Mouse (Mus musculus) heart, adult 2 months (tissue): Measurements from ENCODE around the gene Tnp1. TPM values are rescaled to one million over a fixed set of nuclear protein-coding genes. Genes with fewer than 3 reads are reported as not detected.

Experiments used
- DNase-seq, 2 experiments: peaks; one replicate each; pipeline ENCODE4 v3.0.0; 2021
- H3K27ac ChIP-seq: fragments of 200-600 bp; 2 replicates; pipeline ENCODE4 v1.8.1; 2022
- H3K27me3 ChIP-seq: fragments of 200-500 bp; 2 replicates; pipeline ENCODE4 v1.6.1; 2012; ENCODE audit warnings: mild to moderate bottlenecking, low read length, inconsistent platforms, mixed read lengths; ENCODE audit not compliant: control insufficient read depth, insufficient read depth
- H3K36me3 ChIP-seq: fragments of 200-500 bp; 2 replicates; pipeline ENCODE4 v1.6.1; 2012; ENCODE audit warnings: low read length, inconsistent platforms; ENCODE audit not compliant: control insufficient read depth, insufficient read depth
- H3K4me1 ChIP-seq: fragments of 200-500 bp; 2 replicates; pipeline ENCODE4 v1.6.1; 2011; ENCODE audit warnings: low read length; ENCODE audit not compliant: control insufficient read depth, insufficient read depth
- H3K4me3 ChIP-seq: fragments of 200-600 bp; 2 replicates; pipeline ENCODE4 v1.8.1; 2022
- H3K79me2 ChIP-seq: fragments of 200-500 bp; replicated peaks from 2 replicates; pipeline ENCODE4 v1.6.1; 2012; ENCODE audit warnings: mild to moderate bottlenecking, inconsistent platforms, low read length, moderate library complexity, mixed read lengths; ENCODE audit not compliant: control insufficient read depth, insufficient read depth
- H3K9ac ChIP-seq: fragments of 200-500 bp; 2 replicates; pipeline ENCODE4 v1.6.1; 2012; ENCODE audit warnings: low read depth, mild to moderate bottlenecking, control low read depth, inconsistent platforms, low read length, mixed read lengths
- CTCF ChIP-seq: fragments of 200-600 bp; IDR thresholded peaks from 2 replicates; pipeline ENCODE4 v1.8.1; 2022; ENCODE audit warnings: antibody characterized with exemption, mild to moderate bottlenecking, moderate library complexity
- EP300 ChIP-seq: fragments of 200-500 bp; IDR thresholded peaks from 2 replicates; pipeline ENCODE4 v1.6.1; 2011; ENCODE audit warnings: low read depth, low read length, control low read depth; ENCODE audit not compliant: insufficient read depth
- POLR2A ChIP-seq: fragments of 200-500 bp; IDR thresholded peaks from 2 replicates; pipeline ENCODE4 v1.6.1; 2011; ENCODE audit warnings: mild to moderate bottlenecking, low read depth, low read length, control low read depth; ENCODE audit not compliant: insufficient read depth
- WGBS: fragments of 180-500 bp; shearing (Covaris S2); methylation state at CpG from one replicate; pipeline ENCODE4 v1.1.7; 2018; 5-methylcytosine and 5-hydroxymethylcytosine counted together
- intact Hi-C: fragments of 180-260 bp; cut with DNase I; formaldehyde crosslinking; loops from one replicate; pipeline ENCODE4 v1.15.1; 2025
- polyA plus RNA-seq: library from polyadenylated mRNA; depleted of rRNA; stranded (reverse); fragments of >200 nt; gene quantifications from 2 replicates; pipeline ENCODE4 v1.2.3, GENCODE M21; 2012; rRNA removed
- total RNA-seq, 2 experiments: library from RNA; stranded (reverse); gene quantifications; 2 replicates each; pipeline ENCODE4 v1.2.3; 2021

The Tnp1 gene
- total and polyA plus RNA-seq, 3 experiments = 1.1 TPM; not detected in 2

DNA sequence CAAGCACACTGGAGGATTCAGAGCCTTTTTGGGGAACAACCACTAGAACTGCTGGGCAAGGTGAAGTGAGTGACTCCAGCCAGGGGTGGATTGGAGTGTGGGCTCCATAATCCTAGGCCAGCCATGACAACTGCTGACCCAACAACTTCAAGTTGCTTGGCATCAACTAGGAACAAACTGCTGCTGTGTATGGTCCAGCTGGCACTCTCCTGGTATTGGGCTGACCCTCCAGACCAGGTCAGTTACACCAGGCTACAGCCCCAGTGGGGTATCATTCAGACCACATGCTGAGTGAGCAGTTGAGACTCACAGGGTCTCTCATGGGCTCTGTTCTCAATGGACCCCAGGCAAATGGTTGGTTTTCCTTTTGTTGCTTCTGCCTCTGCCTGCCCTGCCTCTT is 41.5 kb downstream of the Tnp1 start:
- intact Hi-C loops = no loop called here
- DNase-seq = no peak
- Histone ChIP-seq H3K36me3 (no peaks in the 10 kb centered on the region), H3K4me3 (no peak overlapping the region), H3K27ac (no peak overlapping the region), H3K79me2 (no peaks in the 10 kb centered on the region), H3K9ac (no peak overlapping the region), H3K27me3 (no peaks in the 10 kb centered on the region), H3K4me1 (peaks cover 2% of the 10 kb centered on the region; the same call in 1 of the 2 replicates)
- TF ChIP-seq EP300 = no peak
- no peak for TF ChIP-seq CTCF
- TF ChIP-seq POLR2A = no peak

DNA sequence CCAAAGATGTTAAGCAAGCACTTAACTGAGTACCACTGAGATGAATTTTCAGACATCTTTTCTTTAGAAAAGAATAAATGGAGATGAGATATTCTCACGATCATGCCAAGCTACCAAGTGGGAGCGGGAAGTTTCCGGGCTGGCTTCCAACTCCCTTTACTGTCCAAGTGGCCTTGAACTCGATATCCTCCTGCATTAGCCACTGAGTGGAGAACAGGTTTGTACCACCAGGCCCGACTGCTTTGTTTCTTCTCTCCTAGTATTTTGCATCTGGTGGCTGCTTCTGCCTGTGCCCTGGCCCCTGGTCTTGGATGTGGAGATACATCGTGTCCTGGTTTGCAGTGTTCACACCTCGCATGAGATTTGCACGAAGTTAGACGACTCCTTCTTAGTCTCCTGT is 45.2 kb downstream of the Tnp1 start:
- peaks cover 7% of the 10 kb centered on the region; the same call in 1 of the 2 replicates for H3K4me1 ChIP-seq
- TF ChIP-seq CTCF = no peak
- no peak for TF ChIP-seq EP300
- TF ChIP-seq POLR2A = no peak
- no peaks in the 10 kb centered on the region for H3K79me2 ChIP-seq
- intact Hi-C loops = no loop called here
- no peak overlapping the region for H3K9ac ChIP-seq
- H3K27ac ChIP-seq = no peak overlapping the region
- H3K27me3 ChIP-seq = no peaks in the 10 kb centered on the region
- no peak for DNase-seq
- no peak overlapping the region for H3K4me3 ChIP-seq
- WGBS = 54% methylated on average over 9 of the region's 9 CpGs
- H3K36me3 ChIP-seq = no peaks in the 10 kb centered on the region

DNA sequence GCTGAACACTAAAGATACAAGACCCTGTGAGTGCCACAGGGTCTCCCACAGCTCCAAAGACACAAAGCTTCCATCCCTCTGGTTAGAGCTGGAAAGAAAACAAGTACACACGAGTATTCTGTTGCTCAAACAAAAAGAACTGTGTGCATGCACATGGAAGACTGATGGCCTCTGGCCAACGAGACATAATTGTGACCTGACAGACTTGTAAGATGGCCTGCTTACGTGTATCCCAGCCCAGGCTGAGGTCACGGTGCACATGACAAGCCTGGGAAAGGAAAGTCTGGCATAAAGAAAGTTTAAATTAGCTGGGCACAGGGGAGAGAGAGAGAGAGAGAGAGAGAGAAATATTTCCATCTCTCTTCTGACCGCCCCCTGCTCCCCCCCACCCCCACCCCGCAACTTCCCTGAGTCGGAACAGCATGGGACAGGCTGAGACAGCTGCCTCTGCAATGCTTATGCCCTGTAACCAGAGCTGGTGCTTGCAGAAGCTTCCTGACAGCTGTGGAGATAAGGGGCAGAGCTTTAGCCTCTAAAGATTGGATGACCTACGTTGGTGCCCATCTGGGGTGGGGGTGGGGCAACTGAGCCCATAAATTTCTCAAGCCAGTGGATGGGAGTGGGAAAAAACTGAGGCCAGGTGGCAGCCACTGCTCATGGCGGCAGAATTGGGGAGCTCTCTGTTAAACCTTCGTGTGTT is 46.4 kb downstream of the Tnp1 start:
- Histone ChIP-seq H3K27ac (no peak overlapping the region; the same call in 1 of the 2 replicates), H3K4me3 (no peak overlapping the region), H3K9ac (no peak overlapping the region), H3K27me3 (no peaks in the 10 kb centered on the region), H3K4me1 (peaks cover 7% of the 10 kb centered on the region; the same call in 1 of the 2 replicates), H3K79me2 (no peaks in the 10 kb centered on the region), H3K36me3 (no peaks in the 10 kb centered on the region)
- DNase-seq = no peak
- 29% methylated on average over 10 of the region's 10 CpGs for WGBS
- TF ChIP-seq CTCF = no peak
- peak; percentile 74; the same call in 1 of the 2 replicates for TF ChIP-seq EP300
- no peak for TF ChIP-seq POLR2A
- intact Hi-C loops = no loop called here

DNA sequence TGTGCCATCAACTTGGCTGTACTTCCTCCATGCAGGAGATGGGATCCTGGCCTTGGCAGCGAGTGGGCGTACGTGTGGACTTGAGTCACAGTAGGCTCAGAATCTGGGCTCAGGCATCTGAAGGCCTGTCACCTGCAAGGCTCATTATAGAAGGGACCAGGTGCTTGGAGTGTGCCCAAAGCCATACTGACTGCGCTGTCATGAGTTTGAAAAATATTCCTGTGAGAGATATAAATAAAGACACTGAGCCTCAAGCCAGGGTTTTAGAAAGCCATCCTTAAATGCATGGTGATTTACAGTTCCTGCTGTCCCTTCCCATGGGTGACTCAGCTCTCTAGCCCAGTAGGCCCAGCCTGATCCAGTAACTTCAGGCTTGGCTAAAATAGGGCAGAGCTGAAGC is 49.3 kb downstream of the Tnp1 start:
- Histone ChIP-seq H3K9ac (no peak overlapping the region), H3K79me2 (no peaks in the 10 kb centered on the region), H3K27me3 (no peaks in the 10 kb centered on the region), H3K27ac (no peak overlapping the region), H3K4me1 (peaks cover 10% of the 10 kb centered on the region), H3K4me3 (no peak overlapping the region), H3K36me3 (no peaks in the 10 kb centered on the region)
- no peak for DNase-seq
- TF ChIP-seq POLR2A (no peak), EP300 (no peak), CTCF (no peak)
- intact Hi-C loops = no loop called here
- 86% methylated on average over 4 of the region's 4 CpGs for WGBS

Other genes with a start within 250 kb of the Tnp1 start
- under 1 TPM in 1 of 2 experiments, not detected in 1; 0.30 TPM for gene Igfbp2, start 191.4 kb downstream of the Tnp1 start, total RNA-seq
- gene Igfbp2, start 191.4 kb downstream of the Tnp1 start, polyA plus RNA-seq = 0.41 and 2.6 TPM in 2 replicates
- gene Igfbp5, start 141.0 kb downstream of the Tnp1 start, total RNA-seq = 10 to 100 TPM; 94.0 to 94.7 TPM
- gene Igfbp5, start 141.0 kb downstream of the Tnp1 start, polyA plus RNA-seq = 77.8 and 91.0 TPM in 2 replicates